Mouse (Mus musculus) liver, embryonic 15.5 days (tissue): ENCODE results near the gene Dnal4. TPM values are rescaled to one million over a fixed set of nuclear protein-coding genes. Genes with fewer than 3 reads are reported as not detected.

Experiments used
- ATAC-seq: fragments of 200-750 bp; cut with Nextera tagmentation; 2 replicates; pipeline ENCODE4 v1.8.0; 2017; ENCODE audit warnings: moderate number of reproducible peaks, mild to moderate bottlenecking, moderate library complexity; ENCODE audit not compliant: insufficient read depth
- H3K27ac ChIP-seq: fragments of 300-500 bp; sonication (generic); replicated peaks from 2 replicates; pipeline ENCODE4 v1.5.1; 2015; ENCODE audit warnings: mild to moderate bottlenecking, inconsistent platforms
- H3K27me3 ChIP-seq: fragments of 300-500 bp; sonication (generic); 2 replicates; pipeline ENCODE4 v1.6.1; 2015; ENCODE audit warnings: mild to moderate bottlenecking, inconsistent platforms
- H3K36me3 ChIP-seq: fragments of 300-500 bp; sonication (generic); replicated peaks from 2 replicates; pipeline ENCODE4 v1.6.1; 2015; ENCODE audit warnings: moderate library complexity, mild to moderate bottlenecking, inconsistent platforms
- H3K4me1 ChIP-seq: fragments of 300-500 bp; sonication (generic); replicated peaks from 2 replicates; pipeline ENCODE4 v1.6.1; 2015; ENCODE audit warnings: inconsistent platforms
- H3K4me2 ChIP-seq: fragments of 300-500 bp; sonication (generic); 2 replicates; pipeline ENCODE4 v1.6.1; 2015; ENCODE audit warnings: moderate library complexity, mild to moderate bottlenecking, inconsistent platforms
- H3K4me3 ChIP-seq: fragments of 300-500 bp; sonication (generic); replicated peaks from 2 replicates; pipeline ENCODE4 v1.5.1; 2015; ENCODE audit warnings: mild to moderate bottlenecking, inconsistent platforms
- H3K9ac ChIP-seq: fragments of 300-500 bp; sonication (generic); 2 replicates; pipeline ENCODE4 v1.6.1; 2015; ENCODE audit warnings: moderate library complexity, mild to moderate bottlenecking, inconsistent platforms
- H3K9me3 ChIP-seq: fragments of 300-500 bp; sonication (generic); replicated peaks from 2 replicates; pipeline ENCODE4 v1.6.1; 2016; ENCODE audit warnings: inconsistent platforms
- WGBS: fragments of 180-500 bp; shearing (Covaris S2); methylation state at CpG from one replicate; pipeline ENCODE4 v1.1.7; 2015; ENCODE audit warnings: mixed read lengths; ENCODE audit not compliant: insufficient replicate concordance; 5-methylcytosine and 5-hydroxymethylcytosine counted together
- polyA plus RNA-seq: library from polyadenylated mRNA; unstranded; fragments of >200 nt; fragmentation: Nextera tagmentation; extraction: Ambion mirVana; gene quantifications from 2 replicates; pipeline ENCODE4 v1.2.1, GENCODE M21; 2015

Dnal4 gene
- polyA plus RNA-seq, 1 experiment from 2014 or later, result 7.7 TPM

DNA sequence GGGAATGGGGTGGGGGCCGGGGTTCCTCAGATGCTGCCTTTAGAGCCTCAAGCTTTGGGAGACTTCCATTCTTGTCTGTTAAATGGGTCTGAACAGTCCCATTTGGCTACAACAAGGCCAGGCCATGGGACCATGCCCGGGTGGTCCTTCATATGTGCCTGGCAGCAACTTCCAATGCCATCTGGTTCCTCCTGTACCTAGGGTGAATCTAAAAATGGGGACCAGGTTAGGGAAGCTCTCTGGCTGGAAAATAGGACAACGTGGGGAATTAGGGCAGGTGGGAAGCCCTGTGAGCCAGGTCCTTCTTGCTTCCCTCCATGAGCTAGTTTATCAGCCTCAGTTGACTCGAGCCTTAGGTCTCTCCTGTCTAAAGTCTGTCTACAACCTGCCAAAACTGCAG is 33.3 kb upstream of the Dnal4 start:
- no peak for ATAC-seq
- no peak overlapping the region for H3K27ac ChIP-seq
- H3K9ac ChIP-seq, result no peak overlapping the region
- no peak overlapping the region for H3K4me2 ChIP-seq
- H3K4me3 ChIP-seq, result no peak overlapping the region
- no peaks in the 10 kb centered on the region for H3K36me3 ChIP-seq
- 45% methylated on average over 4 of the region's 4 CpGs for WGBS
- no peaks in the 10 kb centered on the region for H3K4me1 ChIP-seq
- peaks cover 65% of the 10 kb centered on the region for H3K27me3 ChIP-seq
- H3K9me3 ChIP-seq, result no peaks in the 10 kb centered on the region

DNA sequence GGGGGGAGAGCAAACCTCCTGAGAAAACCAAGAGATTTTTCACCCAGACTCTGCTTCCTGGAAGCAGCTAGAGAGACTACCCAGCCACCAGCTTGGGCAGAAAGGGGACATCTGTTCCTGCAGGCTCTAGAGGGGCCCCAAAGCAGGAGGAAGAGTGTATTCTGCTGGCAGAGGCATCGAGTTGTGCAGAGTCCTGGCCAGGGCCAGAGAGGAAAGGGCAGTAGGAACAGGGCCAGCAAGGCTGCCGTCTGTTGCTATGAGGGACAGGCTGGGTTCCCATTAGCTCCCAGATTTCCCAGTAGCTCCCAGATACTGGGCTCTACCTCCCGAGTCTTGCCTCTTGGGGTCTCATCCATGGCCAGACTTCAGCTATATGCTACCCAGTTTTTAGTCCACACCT is 32.4 kb upstream of the Dnal4 start:
- Histone ChIP-seq H3K9me3 (no peaks in the 10 kb centered on the region), H3K4me3 (no peak overlapping the region), H3K27ac (no peak overlapping the region), H3K4me2 (no peak overlapping the region), H3K4me1 (no peaks in the 10 kb centered on the region), H3K27me3 (peaks cover 70% of the 10 kb centered on the region), H3K36me3 (no peaks in the 10 kb centered on the region), H3K9ac (no peak overlapping the region)
- 34% methylated on average over 3 of the region's 3 CpGs for WGBS
- ATAC-seq, result no peak

GRCm38 (mm10) chr15:79808658-79809057 is 31.0 kb upstream of the Dnal4 start:
- no peaks in the 10 kb centered on the region for H3K9me3 ChIP-seq
- H3K27ac ChIP-seq, result no peak overlapping the region
- H3K27me3 ChIP-seq, result peaks cover 84% of the 10 kb centered on the region
- ATAC-seq, result no peak
- no peak overlapping the region for H3K4me3 ChIP-seq
- no peak overlapping the region for H3K4me2 ChIP-seq
- H3K9ac ChIP-seq, result no peak overlapping the region
- peaks cover 11% of the 10 kb centered on the region; the same call in 1 of the 2 replicates for H3K4me1 ChIP-seq
- H3K36me3 ChIP-seq, result no peaks in the 10 kb centered on the region
- WGBS, result 33% methylated on average over 5 of the region's 5 CpGs

DNA sequence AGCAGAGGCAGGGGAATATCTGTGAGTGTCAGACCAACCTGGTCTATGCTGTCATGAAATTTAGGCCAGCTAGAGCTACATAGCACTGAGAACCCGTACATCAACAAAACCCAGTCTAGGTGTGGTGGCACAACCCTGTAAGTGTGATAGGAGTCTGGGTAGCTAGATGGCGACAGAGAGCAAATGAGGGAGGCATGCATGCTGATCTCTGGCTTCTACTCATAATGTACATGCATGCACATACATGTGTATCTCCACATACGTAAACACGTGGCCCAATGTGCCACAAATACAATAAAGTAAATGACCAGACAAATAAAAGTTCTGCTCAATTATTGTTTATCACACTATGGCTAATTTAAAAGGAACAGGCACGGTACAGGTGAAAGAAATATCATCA is 30.5 kb upstream of the Dnal4 start:
- H3K27ac ChIP-seq, result no peak overlapping the region
- no peaks in the 10 kb centered on the region for H3K9me3 ChIP-seq
- H3K27me3 ChIP-seq, result peaks cover 89% of the 10 kb centered on the region
- no peak overlapping the region for H3K9ac ChIP-seq
- peaks cover 12% of the 10 kb centered on the region; the same call in 1 of the 2 replicates for H3K4me1 ChIP-seq
- no peak for ATAC-seq
- no peak overlapping the region for H3K4me2 ChIP-seq
- no peak overlapping the region for H3K4me3 ChIP-seq
- 20% methylated on average over 5 of the region's 5 CpGs for WGBS
- H3K36me3 ChIP-seq, result no peaks in the 10 kb centered on the region

DNA sequence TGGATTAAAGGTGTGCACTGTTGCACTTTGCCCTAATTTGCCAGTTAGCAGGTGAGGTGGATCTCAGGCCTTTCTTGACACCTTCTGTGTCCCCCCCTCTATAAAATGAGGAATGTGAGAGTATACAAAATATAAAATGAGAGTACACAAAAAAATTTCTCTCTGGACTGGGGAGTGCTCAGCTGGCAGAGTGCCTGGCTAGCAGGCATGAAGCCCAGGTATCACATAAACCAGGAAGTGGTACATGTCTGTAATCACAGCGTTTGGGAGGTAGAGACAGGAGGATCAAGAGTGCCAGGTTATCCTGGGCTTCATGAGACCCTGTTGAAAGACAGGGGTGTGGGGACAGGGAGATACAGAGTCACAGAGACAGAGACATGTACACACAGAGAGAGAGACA is 29.4 kb upstream of the Dnal4 start:
- H3K4me2 ChIP-seq, result no peak overlapping the region
- no peak overlapping the region for H3K4me3 ChIP-seq
- H3K27ac ChIP-seq, result no peak overlapping the region
- H3K9ac ChIP-seq, result no peak overlapping the region
- no peaks in the 10 kb centered on the region for H3K36me3 ChIP-seq
- H3K9me3 ChIP-seq, result no peaks in the 10 kb centered on the region
- peaks cover 12% of the 10 kb centered on the region; the same call in 1 of the 2 replicates for H3K4me1 ChIP-seq
- H3K27me3 ChIP-seq, result peaks cover 95% of the 10 kb centered on the region
- WGBS, result 21% methylated on average over 1 of the region's 1 CpGs
- ATAC-seq, result no peak

DNA sequence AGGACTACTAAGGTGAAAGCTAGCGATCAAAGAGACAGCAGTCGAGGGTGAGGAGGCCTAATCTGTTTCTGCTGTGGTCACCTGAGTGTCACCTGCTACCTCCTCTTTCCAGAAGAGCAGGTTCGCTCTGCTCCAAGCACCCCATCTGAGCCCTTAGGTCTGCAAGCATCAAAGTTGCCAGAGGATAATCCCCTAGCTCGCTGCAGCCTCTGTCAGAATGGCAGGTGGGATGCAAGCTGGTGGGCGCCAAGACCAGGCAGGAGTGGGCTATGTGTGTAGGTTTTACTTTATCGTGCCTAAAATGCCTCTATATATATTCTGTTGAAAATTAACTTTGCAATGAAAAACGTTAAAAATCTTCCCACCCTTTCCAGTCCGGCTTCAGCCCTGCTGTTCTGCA is 27.6 kb upstream of the Dnal4 start:
- peaks cover 98% of the 10 kb centered on the region for H3K27me3 ChIP-seq
- no peaks in the 10 kb centered on the region for H3K9me3 ChIP-seq
- ATAC-seq, result no peak
- no peak overlapping the region for H3K4me3 ChIP-seq
- no peak overlapping the region for H3K9ac ChIP-seq
- no peak overlapping the region for H3K4me2 ChIP-seq
- H3K27ac ChIP-seq, result no peak overlapping the region
- peaks cover 12% of the 10 kb centered on the region; the same call in 1 of the 2 replicates for H3K4me1 ChIP-seq
- WGBS, result 28% methylated on average over 8 of the region's 8 CpGs
- no peaks in the 10 kb centered on the region for H3K36me3 ChIP-seq

DNA sequence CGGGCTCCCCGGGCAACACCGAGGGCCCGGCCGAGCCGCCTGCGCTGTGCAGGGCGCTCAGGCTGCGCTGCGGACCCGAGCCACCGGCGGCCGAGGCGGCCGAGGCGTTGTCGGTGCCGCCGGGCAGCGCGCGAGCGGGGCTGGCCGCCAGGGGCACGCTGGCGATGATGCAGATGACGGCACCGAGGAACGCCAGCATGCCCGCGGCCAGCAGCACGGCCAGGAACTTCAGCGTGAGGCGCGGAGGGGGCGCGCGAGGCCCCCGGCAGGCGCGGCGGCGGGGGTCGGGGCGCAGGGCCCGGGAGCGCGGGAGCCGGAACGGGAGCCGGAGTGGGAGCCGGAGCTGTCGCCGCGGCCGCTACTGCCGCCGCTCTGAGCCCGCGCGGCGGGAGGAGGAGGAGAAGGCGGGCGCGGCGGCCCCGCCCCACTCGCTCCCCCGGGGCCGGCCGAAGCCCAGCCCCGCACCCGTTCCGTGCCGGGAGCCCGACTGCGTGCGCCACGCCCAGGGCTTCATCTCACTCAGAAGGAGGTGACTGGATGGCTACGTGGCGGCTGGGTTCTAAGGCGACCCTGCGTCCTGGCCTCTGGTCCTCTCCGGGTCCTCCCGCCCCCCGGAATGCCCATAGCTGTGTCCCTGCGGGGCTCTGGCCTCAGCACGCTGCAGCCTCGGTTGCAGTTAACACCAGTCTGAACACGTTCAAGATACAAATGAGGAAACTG is 26.9 kb upstream of the Dnal4 start, which contains the start of gene Nptxr:
Gene Nptxr (minus strand): TSS at position 415 of the 720 bp plus-strand sequence.
- H3K27ac ChIP-seq, result no peak within 1 kb of the TSS
- H3K9ac ChIP-seq, result no peak within 1 kb of the TSS
- ATAC-seq, result no peak; the same call in 1 of the 2 replicates
- H3K4me3 ChIP-seq, result peak within 1 kb of the TSS; percentile 54
- peaks cover 97% of the 10 kb centered on the region for H3K27me3 ChIP-seq
- WGBS, result under 1% methylated on average over 67 of the region's 91 CpGs
- no peaks in the 10 kb centered on the region for H3K9me3 ChIP-seq
- no peaks in the 10 kb centered on the region for H3K36me3 ChIP-seq
- peaks cover 12% of the 10 kb centered on the region; the same call in 1 of the 2 replicates for H3K4me1 ChIP-seq
- peak within 1 kb of the TSS; percentile 70 for H3K4me2 ChIP-seq

DNA sequence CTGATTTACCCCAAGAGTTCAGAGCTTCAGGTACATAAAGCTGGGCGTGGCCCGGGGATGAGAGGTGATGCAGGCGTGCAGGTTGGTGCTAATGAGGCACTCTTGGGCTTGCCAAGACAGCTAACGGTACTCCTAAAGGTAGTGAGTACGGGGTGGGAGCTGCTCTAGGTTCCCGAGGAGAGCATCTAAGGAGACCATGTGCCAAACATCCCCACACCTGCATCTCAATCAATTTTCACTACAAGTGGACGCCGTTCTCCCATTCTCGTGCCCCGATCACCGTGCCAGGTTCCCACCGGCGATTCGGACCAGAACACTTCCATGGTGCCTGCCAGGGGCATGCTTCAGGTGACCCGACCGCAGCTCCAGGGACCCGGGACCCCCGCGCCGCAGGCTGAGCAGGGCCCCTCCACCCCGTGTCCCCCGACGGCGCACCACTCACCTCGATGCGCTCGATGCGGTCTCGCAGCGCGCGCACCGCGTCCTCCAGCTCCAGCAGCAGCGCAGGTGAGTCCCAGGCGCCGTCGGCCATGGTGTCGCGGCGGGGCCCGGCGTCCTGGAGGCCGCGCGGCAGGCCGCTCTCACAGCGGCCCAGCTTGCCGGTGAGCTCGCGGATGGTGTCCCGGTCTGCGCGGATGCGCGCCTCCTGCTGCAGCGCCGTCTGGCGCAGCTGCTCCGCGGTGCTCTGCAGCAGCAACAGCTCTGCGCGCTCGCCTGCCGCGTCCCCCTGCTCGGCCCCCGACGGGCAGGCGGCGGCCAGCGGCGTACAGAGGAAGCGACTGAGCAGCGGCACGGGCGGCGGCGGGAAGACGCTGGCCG is 26.1 kb upstream of the Dnal4 start:
- no peak overlapping the region for H3K27ac ChIP-seq
- peak overlapping the region; percentile 54 for H3K4me3 ChIP-seq
- H3K9ac ChIP-seq, result no peak overlapping the region
- 5% methylated on average over 81 of the region's 81 CpGs for WGBS
- ATAC-seq, result no peak
- peak overlapping the region; percentile 70 for H3K4me2 ChIP-seq
- H3K27me3 ChIP-seq, result peaks cover 90% of the 10 kb centered on the region
- peaks cover 12% of the 10 kb centered on the region; the same call in 1 of the 2 replicates for H3K4me1 ChIP-seq
- no peaks in the 10 kb centered on the region for H3K9me3 ChIP-seq
- no peaks in the 10 kb centered on the region for H3K36me3 ChIP-seq

DNA sequence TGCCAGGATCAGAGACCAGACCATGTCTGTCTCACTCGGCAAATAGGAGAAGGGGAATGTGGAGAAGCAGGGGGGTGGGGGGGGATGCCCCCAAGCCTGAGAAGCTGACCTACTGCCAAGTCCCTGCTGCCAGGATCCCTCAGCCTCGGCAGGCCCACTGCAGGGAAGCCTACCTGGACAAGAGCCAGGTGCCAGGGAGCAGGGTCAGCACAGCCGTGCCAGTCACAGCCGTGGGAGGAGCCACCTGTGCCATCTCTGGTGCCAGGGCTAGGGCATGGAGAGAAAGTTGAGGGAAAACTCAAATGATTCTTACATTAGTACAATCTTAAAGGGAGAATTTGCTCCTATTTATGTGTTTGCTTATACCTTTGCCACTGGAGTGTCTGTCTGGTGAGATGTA is 24.7 kb upstream of the Dnal4 start:
- H3K9me3 ChIP-seq, result no peaks in the 10 kb centered on the region
- WGBS, result 58% methylated on average over 4 of the region's 4 CpGs
- ATAC-seq, result no peak

GRCm38 (mm10) chr15:79801646-79802045 is 24.0 kb upstream of the Dnal4 start:
- Histone ChIP-seq H3K4me2 (no peak overlapping the region), H3K9me3 (no peaks in the 10 kb centered on the region), H3K27me3 (peaks cover 73% of the 10 kb centered on the region), H3K4me3 (no peak overlapping the region), H3K27ac (no peak overlapping the region), H3K9ac (no peak overlapping the region), H3K4me1 (peaks cover 12% of the 10 kb centered on the region; the same call in 1 of the 2 replicates), H3K36me3 (no peaks in the 10 kb centered on the region)
- 42% methylated on average over 2 of the region's 2 CpGs for WGBS
- ATAC-seq, result no peak

More for the DNA sequence above, 24.7 kb upstream of the Dnal4 start:
- H3K4me3 ChIP-seq, result no peak overlapping the region
- H3K4me2 ChIP-seq, result no peak overlapping the region
- H3K9ac ChIP-seq, result no peak overlapping the region
- no peak overlapping the region for H3K27ac ChIP-seq
- H3K27me3 ChIP-seq, result peaks cover 80% of the 10 kb centered on the region
- no peaks in the 10 kb centered on the region for H3K36me3 ChIP-seq
- H3K4me1 ChIP-seq, result peaks cover 12% of the 10 kb centered on the region; the same call in 1 of the 2 replicates

DNA sequence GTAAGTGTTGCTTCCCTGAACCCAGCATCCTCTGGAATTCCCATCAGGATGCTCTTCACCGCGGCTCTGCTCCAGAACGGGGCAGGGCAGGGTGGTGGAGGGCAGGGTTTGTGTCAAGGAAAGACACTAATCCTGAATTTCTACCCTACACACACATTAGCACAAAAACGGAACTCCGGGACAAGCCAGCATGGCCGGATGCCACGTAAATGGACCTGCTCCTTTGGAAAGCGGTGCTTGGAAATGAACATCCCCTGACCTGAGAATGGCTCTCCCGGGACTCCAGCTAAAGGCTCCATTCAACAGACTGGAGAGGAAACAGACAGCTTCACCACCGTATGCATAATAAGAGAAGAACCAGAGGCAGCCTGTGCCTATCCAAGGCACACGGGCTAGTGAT is 23.1 kb upstream of the Dnal4 start:
- H3K4me3 ChIP-seq, result no peak overlapping the region
- H3K9me3 ChIP-seq, result no peaks in the 10 kb centered on the region
- no peak overlapping the region for H3K27ac ChIP-seq
- H3K4me1 ChIP-seq, result peaks cover 12% of the 10 kb centered on the region; the same call in 1 of the 2 replicates
- H3K9ac ChIP-seq, result no peak overlapping the region
- H3K27me3 ChIP-seq, result peaks cover 64% of the 10 kb centered on the region
- no peak overlapping the region for H3K4me2 ChIP-seq
- H3K36me3 ChIP-seq, result no peaks in the 10 kb centered on the region
- 52% methylated on average over 11 of the region's 11 CpGs for WGBS
- ATAC-seq, result no peak
